Mouse (Mus musculus) MEL (cell line): ENCODE data around the gene Pfkm. TPM values are rescaled to one million over a fixed set of nuclear protein-coding genes. Genes with fewer than 3 reads are reported as not detected.

Experiments used
- DNase-seq: peaks from one replicate; pipeline ENCODE4 v3.0.0; 2011; ENCODE audit warnings: low read depth, low spot score
- H3K27ac ChIP-seq: 2 replicates; pipeline ENCODE4 v1.5.1; 2012; ENCODE audit warnings: low read depth, mild to moderate bottlenecking, control low read depth, low read length, moderate library complexity; ENCODE audit not compliant: control insufficient read depth
- H3K27me3 ChIP-seq, 2 experiments: fragments of 150-350 bp in 1 of 2; sonication (generic) in 1 of 2; 2 replicates each; pipeline ENCODE4 v1.6.1; 2012; ENCODE audit warnings: low read length in 2 of 2, mild to moderate bottlenecking in 2 of 2, improper control_type of control experiment in 1 of 2, moderate library complexity in 1 of 2; ENCODE audit not compliant: insufficient read depth in 2 of 2, control insufficient read depth in 1 of 2
- H3K36me3 ChIP-seq, 2 experiments: 2 replicates each; pipeline ENCODE4 v1.6.1; 2012 to 2014; ENCODE audit warnings: low read length in 2 of 2, improper control_type of control experiment in 1 of 2, inconsistent platforms in 1 of 2, mild to moderate bottlenecking in 1 of 2; ENCODE audit not compliant: insufficient read depth in 2 of 2, control insufficient read depth in 1 of 2
- H3K4me1 ChIP-seq, 2 experiments: fragments of 150-350 bp in 1 of 2; sonication (generic) in 1 of 2; 2 replicates each; pipeline ENCODE4 v1.6.1; 2012; ENCODE audit warnings: low read length in 2 of 2, improper control_type of control experiment in 1 of 2, mild to moderate bottlenecking in 1 of 2; ENCODE audit not compliant: insufficient read depth in 2 of 2, control insufficient read depth in 1 of 2
- H3K4me3 ChIP-seq, 2 experiments: fragments of 150-350 bp in 1 of 2; sonication (generic) in 1 of 2; 2 replicates each; pipeline ENCODE4 v1.5.1; 2012; ENCODE audit warnings: low read depth in 2 of 2, low read length in 2 of 2, mild to moderate bottlenecking in 2 of 2, moderate library complexity in 2 of 2, control low read depth in 1 of 2, improper control_type of control experiment in 1 of 2; ENCODE audit not compliant: control insufficient read depth in 1 of 2, insufficient read depth in 1 of 2
- H3K79me2 ChIP-seq: 2 replicates; pipeline ENCODE4 v1.6.1; 2012; ENCODE audit warnings: mild to moderate bottlenecking, low read length, moderate library complexity; ENCODE audit not compliant: control insufficient read depth, poor library complexity, insufficient read depth
- H3K9ac ChIP-seq: 2 replicates; pipeline ENCODE4 v1.6.1; 2012; ENCODE audit warnings: low read depth, mild to moderate bottlenecking, control low read depth, low read length, moderate library complexity; ENCODE audit not compliant: control insufficient read depth, poor library complexity, severe bottlenecking
- H3K9me3 ChIP-seq: fragments of 150-350 bp; sonication (generic); replicated peaks from 2 replicates; pipeline ENCODE4 v1.6.1; 2012; ENCODE audit warnings: mild to moderate bottlenecking, low read length, improper control_type of control experiment, moderate library complexity; ENCODE audit not compliant: insufficient read depth
- BHLHE40 ChIP-seq: IDR thresholded peaks from 2 replicates; pipeline ENCODE4 v1.6.1; 2012; ENCODE audit warnings: low read depth, mild to moderate bottlenecking, inconsistent platforms, low read length, improper control_type of control experiment, borderline replicate concordance
- CHD1 ChIP-seq: IDR thresholded peaks from 2 replicates; pipeline ENCODE4 v1.6.1; 2012; ENCODE audit warnings: low read depth, mild to moderate bottlenecking, inconsistent platforms, low read length, improper control_type of control experiment
- CTCF ChIP-seq, 3 experiments: IDR thresholded peaks in 2 of 3; conservative IDR thresholded peaks in 1 of 3; 2 replicates each; pipeline ENCODE4 v1.5.1; 2011 to 2012; ENCODE audit warnings: low read length in 3 of 3, low read depth in 2 of 3, mild to moderate bottlenecking in 2 of 3, improper control_type of control experiment in 1 of 3, inconsistent platforms in 1 of 3, mixed read lengths in 1 of 3, moderate library complexity in 1 of 3; ENCODE audit not compliant: control insufficient read depth in 1 of 3, insufficient read depth in 1 of 3, poor library complexity in 1 of 3, severe bottlenecking in 1 of 3
- ELF1 ChIP-seq: IDR thresholded peaks from 2 replicates; pipeline ENCODE4 v1.6.1; 2014; ENCODE audit warnings: low read depth, mild to moderate bottlenecking, inconsistent platforms, low read length, improper control_type of control experiment, moderate library complexity
- EP300 ChIP-seq, 2 experiments: IDR thresholded peaks; 2 replicates each; pipeline ENCODE4 v1.6.1; 2011; ENCODE audit warnings: improper control_type of control experiment in 2 of 2, low read length in 2 of 2, low read depth in 1 of 2, mild to moderate bottlenecking in 1 of 2
- ETS1 ChIP-seq: IDR thresholded peaks from 2 replicates; pipeline ENCODE4 v1.6.1; 2012; ENCODE audit warnings: low read depth, mild to moderate bottlenecking, inconsistent platforms, low read length, improper control_type of control experiment, moderate library complexity
- HCFC1 ChIP-seq: IDR thresholded peaks from 2 replicates; pipeline ENCODE4 v1.6.1; 2012; ENCODE audit warnings: low read depth, mild to moderate bottlenecking, inconsistent platforms, low read length, improper control_type of control experiment, moderate library complexity
- JUND ChIP-seq: IDR thresholded peaks from 2 replicates; pipeline ENCODE4 v1.6.1; 2011; ENCODE audit warnings: low read depth, mild to moderate bottlenecking, improper control_type of control experiment, low read length
- MAZ ChIP-seq: IDR thresholded peaks from 2 replicates; pipeline ENCODE4 v1.6.1; 2012; ENCODE audit warnings: low read depth, mild to moderate bottlenecking, inconsistent platforms, low read length, improper control_type of control experiment
- MYB ChIP-seq: IDR thresholded peaks from 2 replicates; pipeline ENCODE4 v1.6.1; 2011; ENCODE audit warnings: mild to moderate bottlenecking, low read depth, low read length, improper control_type of control experiment
- MYC ChIP-seq: IDR thresholded peaks from 2 replicates; pipeline ENCODE4 v1.6.1; 2011; ENCODE audit warnings: low read depth, mild to moderate bottlenecking, low read length, improper control_type of control experiment, moderate library complexity
- NRF1 ChIP-seq: IDR thresholded peaks from 2 replicates; pipeline ENCODE4 v1.6.1; 2014; ENCODE audit warnings: low read depth, mild to moderate bottlenecking, inconsistent platforms, low read length, improper control_type of control experiment, moderate library complexity; ENCODE audit not compliant: poor library complexity, insufficient read depth, severe bottlenecking
- RAD21 ChIP-seq: IDR thresholded peaks from 2 replicates; pipeline ENCODE4 v1.6.1; 2011; ENCODE audit warnings: mild to moderate bottlenecking, low read depth, low read length, improper control_type of control experiment
- SIN3A ChIP-seq: IDR thresholded peaks from 2 replicates; pipeline ENCODE4 v1.6.1; 2012; ENCODE audit warnings: low read length, improper control_type of control experiment, inconsistent platforms
- SMC3 ChIP-seq: IDR thresholded peaks from 2 replicates; pipeline ENCODE4 v1.6.1; 2011; ENCODE audit warnings: low read depth, low read length, improper control_type of control experiment
- ZC3H11A ChIP-seq: IDR thresholded peaks from 2 replicates; pipeline ENCODE4 v1.6.1; 2012; ENCODE audit warnings: low read depth, mild to moderate bottlenecking, inconsistent platforms, low read length, improper control_type of control experiment
- ZNF384 ChIP-seq: IDR thresholded peaks from 2 replicates; pipeline ENCODE4 v1.6.1; 2012; ENCODE audit warnings: low read depth, mild to moderate bottlenecking, inconsistent platforms, low read length, improper control_type of control experiment
- polyA plus RNA-seq, 2 experiments: library from polyadenylated mRNA; stranded (reverse) in 1 of 2; unstranded in 1 of 2; fragments of >175 nt in 1 of 2; fragments of >200 nt in 1 of 2; gene quantifications; 2 replicates each; pipeline versions ENCODE4 v1.2.1 to v1.2.4; 2012; ENCODE audit warnings: low replicate concordance in 2 of 2, low read depth in 1 of 2; ENCODE audit not compliant: insufficient read length in 2 of 2, insufficient read depth in 1 of 2, missing spikeins in 1 of 2
- total RNA-seq: library from RNA; depleted of rRNA; stranded (reverse); fragments of 300-350 nt; gene quantifications from 2 replicates; pipeline ENCODE4 v1.2.3, GENCODE M21; 2012

Pfkm gene
- total and polyA plus RNA-seq, 3 experiments: 125 to 150 TPM; not detected in 1

DNA sequence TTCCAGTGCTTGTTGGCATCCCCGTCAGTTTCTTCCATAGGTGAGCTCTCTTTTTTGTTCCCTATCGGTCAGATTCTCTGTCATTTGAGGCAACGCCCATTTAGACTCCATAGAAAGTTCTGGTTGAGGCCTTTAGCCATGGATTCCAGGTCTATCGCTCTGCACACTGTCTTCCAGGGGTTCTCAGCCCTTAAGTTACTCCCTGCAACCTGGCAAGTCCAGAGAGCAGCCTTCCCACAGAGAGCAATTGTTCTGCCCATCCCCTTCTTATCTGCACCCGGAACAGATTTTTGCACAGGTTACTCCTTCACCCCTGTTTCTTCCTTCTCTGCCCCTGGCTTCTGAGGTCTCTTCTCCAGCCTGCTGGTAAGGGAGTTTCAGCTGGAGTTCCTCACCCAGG, 79.7 kb downstream of the Pfkm start:
- DNase-seq: no peak
- Histone ChIP-seq H3K27me3 (peaks cover 27 to 35% of the 10 kb centered on the region in 2 experiments), H3K4me3 (no peak overlapping the region), H3K9ac (no peak overlapping the region), H3K9me3 (no peaks in the 10 kb centered on the region), H3K27ac (no peak overlapping the region), H3K36me3 (no peaks in the 10 kb centered on the region), H3K4me1 (no peaks in the 10 kb centered on the region), H3K79me2 (no peaks in the 10 kb centered on the region)
- no peak for TF ChIP-seq SIN3A
- no peak for TF ChIP-seq ETS1

GRCm38 (mm10) chr15:98173821-98174220, 81.4 kb downstream of the Pfkm start:
- Histone ChIP-seq H3K27me3 (peaks cover 27 to 34% of the 10 kb centered on the region in 2 experiments), H3K4me1 (no peaks in the 10 kb centered on the region), H3K79me2 (no peaks in the 10 kb centered on the region), H3K9ac (no peak overlapping the region), H3K9me3 (no peaks in the 10 kb centered on the region), H3K27ac (no peak overlapping the region), H3K4me3 (no peak overlapping the region)
- peak; percentile 86 for DNase-seq
- TF ChIP-seq MYB (no peak), CHD1 (no peak), BHLHE40 (no peak), JUND (0 out of 2 replicates have a peak, but pooled peaks have one; percentile 45), SIN3A (no peak), ZNF384 (peak; percentile 86), CTCF (IDR thresholded peaks at IDR 0.05 in 2 of 3, conservative IDR thresholded peaks at IDR 0.05 in 1 of 3; ENCODE audit: control insufficient read depth in 1 of 3, insufficient read depth in 1 of 3, low read depth in 2 of 3, low read length in 3 of 3, poor library complexity in 1 of 3, severe bottlenecking in 1 of 3) (peak; percentile 20 to 97 (median 90); a peak in 4 of 6 replicates), SMC3 (peak; percentile 85), HCFC1 (no peak), MYC (peak; percentile 29; the same call in 1 of the 2 replicates), ELF1 (no peak), RAD21 (peak; percentile 94), ZC3H11A (peak; percentile 84), MAZ (0 out of 2 replicates have a peak, but pooled peaks have one; percentile 28), EP300 (IDR thresholded peaks at IDR 0.05; ENCODE audit: low read depth in 1 of 2, low read length in 2 of 2) (no peak), NRF1 (no peak)
- TF ChIP-seq, all 39 proteins: peak for 8
- no peaks in the 10 kb centered on the region for H3K36me3 ChIP-seq
